Mouse (Mus musculus) stomach, postnatal 0 days (tissue): Measurements from ENCODE around the gene Itga4.

Source experiments
- CTCF ChIP-seq: IDR thresholded peaks from 2 replicates; pipeline ENCODE4 v1.5.1; 2016; ENCODE audit warnings: antibody characterized with exemption, low read depth, mild to moderate bottlenecking, moderate library complexity
- EP300 ChIP-seq: optimal IDR thresholded peaks from 2 replicates; pipeline ENCODE3; 2016; ENCODE audit warnings: antibody characterized with exemption

DNA sequence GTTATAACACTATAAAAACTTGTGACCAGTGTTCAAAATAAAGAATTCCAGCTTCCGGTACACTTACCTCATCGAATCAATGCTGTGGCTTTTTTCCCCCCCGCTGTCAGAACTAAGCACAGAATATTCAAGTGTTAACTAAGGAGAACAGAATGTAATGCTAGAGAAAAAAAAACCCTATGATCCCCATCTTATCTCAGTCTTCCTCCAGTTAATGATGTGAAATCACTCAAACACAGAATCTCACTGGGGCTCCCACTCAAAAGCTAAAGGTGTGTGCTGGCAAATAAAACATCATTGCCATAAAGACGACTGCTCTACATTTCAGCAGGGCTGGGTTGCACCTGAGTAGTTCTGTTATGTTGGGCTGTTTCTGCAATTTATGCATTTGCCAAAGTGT is 16.6 kb downstream of the Itga4 start:
- no peak for TF ChIP-seq CTCF
- TF ChIP-seq EP300: no peak
